Mouse (Mus musculus) neural tube, embryonic 12.5 days (tissue): ENCODE data around the gene Sars2. TPM values are rescaled to one million over a fixed set of nuclear protein-coding genes. Genes with fewer than 3 reads are reported as not detected.

Source experiments
- ATAC-seq: fragments of 200-750 bp; cut with Nextera tagmentation; 2 replicates; pipeline ENCODE4 v1.8.0; 2017; ENCODE audit warnings: low read depth, mild to moderate bottlenecking, moderate TSS enrichment, moderate library complexity; ENCODE audit not compliant: low FRiP score
- H3K27ac ChIP-seq: fragments of 300-500 bp; sonication (generic); 2 replicates; pipeline ENCODE4 v1.5.1; 2016
- H3K27me3 ChIP-seq: fragments of 300-500 bp; sonication (generic); replicated peaks from 2 replicates; pipeline ENCODE4 v1.6.1; 2016; ENCODE audit warnings: mild to moderate bottlenecking
- H3K36me3 ChIP-seq: fragments of 300-500 bp; sonication (generic); 2 replicates; pipeline ENCODE4 v1.6.1; 2016; ENCODE audit warnings: mild to moderate bottlenecking
- H3K4me1 ChIP-seq: fragments of 300-500 bp; sonication (generic); 2 replicates; pipeline ENCODE4 v1.6.1; 2016
- H3K4me2 ChIP-seq: fragments of 300-500 bp; sonication (generic); replicated peaks from 2 replicates; pipeline ENCODE4 v1.6.1; 2016; ENCODE audit warnings: mild to moderate bottlenecking
- H3K4me3 ChIP-seq: fragments of 300-500 bp; sonication (generic); 2 replicates; pipeline ENCODE4 v1.5.1; 2016
- H3K9ac ChIP-seq: fragments of 300-500 bp; sonication (generic); 2 replicates; pipeline ENCODE4 v1.6.1; 2016; ENCODE audit warnings: mild to moderate bottlenecking
- H3K9me3 ChIP-seq: fragments of 300-500 bp; sonication (generic); 2 replicates; pipeline ENCODE4 v1.6.1; 2016; ENCODE audit warnings: mild to moderate bottlenecking
- WGBS: fragments of 180-500 bp; shearing (Covaris S2); methylation state at CpG from one replicate; pipeline ENCODE4 v1.1.7; 2016; 5-methylcytosine and 5-hydroxymethylcytosine counted together
- polyA plus RNA-seq: library from polyadenylated mRNA; unstranded; fragments of >200 nt; fragmentation: Nextera tagmentation; extraction: Ambion mirVana; gene quantifications from 2 replicates; pipeline ENCODE4 v1.2.1, GENCODE M21; 2016

Sars2 gene
- polyA plus RNA-seq, 1 experiment from 2014 or later: 32.0 TPM

DNA sequence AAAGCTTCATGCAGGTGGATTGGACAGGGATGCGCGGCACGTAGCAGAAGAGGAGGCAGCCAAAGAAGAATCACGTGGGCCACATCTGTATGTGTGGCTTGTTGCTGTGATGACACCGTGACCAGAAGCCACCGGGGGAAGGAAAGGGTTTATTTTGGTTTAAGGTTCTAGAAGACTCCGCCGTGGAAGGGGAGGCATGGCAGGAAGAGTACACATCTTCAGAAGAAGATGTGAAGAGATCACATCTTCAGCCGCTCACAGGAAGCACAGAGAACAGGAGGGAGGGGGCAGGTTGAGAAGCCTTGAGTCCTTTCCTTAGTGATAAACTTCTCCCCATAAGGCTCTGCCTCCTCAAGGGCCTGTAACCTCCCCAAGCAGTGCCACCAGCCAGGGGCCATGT lies 58.2 kb downstream of the Sars2 start:
- no peak for ATAC-seq
- Histone ChIP-seq H3K27ac (no peak overlapping the region), H3K4me2 (no peak overlapping the region), H3K9ac (no peak overlapping the region), H3K4me3 (no peak overlapping the region), H3K36me3 (no peaks in the 10 kb centered on the region), H3K4me1 (peaks cover 22% of the 10 kb centered on the region), H3K27me3 (no peaks in the 10 kb centered on the region), H3K9me3 (no peaks in the 10 kb centered on the region)
- 96% methylated on average over 9 of the region's 9 CpGs for WGBS

GRCm38 (mm10) chr7:28801451-28801850 lies 59.7 kb downstream of the Sars2 start:
- Histone ChIP-seq H3K4me1 (peaks cover 20% of the 10 kb centered on the region), H3K9me3 (no peaks in the 10 kb centered on the region), H3K27ac (no peak overlapping the region), H3K4me2 (no peak overlapping the region), H3K27me3 (no peaks in the 10 kb centered on the region), H3K36me3 (no peaks in the 10 kb centered on the region), H3K9ac (no peak overlapping the region), H3K4me3 (no peak overlapping the region)
- 77% methylated on average over 3 of the region's 3 CpGs for WGBS
- ATAC-seq: no peak

DNA sequence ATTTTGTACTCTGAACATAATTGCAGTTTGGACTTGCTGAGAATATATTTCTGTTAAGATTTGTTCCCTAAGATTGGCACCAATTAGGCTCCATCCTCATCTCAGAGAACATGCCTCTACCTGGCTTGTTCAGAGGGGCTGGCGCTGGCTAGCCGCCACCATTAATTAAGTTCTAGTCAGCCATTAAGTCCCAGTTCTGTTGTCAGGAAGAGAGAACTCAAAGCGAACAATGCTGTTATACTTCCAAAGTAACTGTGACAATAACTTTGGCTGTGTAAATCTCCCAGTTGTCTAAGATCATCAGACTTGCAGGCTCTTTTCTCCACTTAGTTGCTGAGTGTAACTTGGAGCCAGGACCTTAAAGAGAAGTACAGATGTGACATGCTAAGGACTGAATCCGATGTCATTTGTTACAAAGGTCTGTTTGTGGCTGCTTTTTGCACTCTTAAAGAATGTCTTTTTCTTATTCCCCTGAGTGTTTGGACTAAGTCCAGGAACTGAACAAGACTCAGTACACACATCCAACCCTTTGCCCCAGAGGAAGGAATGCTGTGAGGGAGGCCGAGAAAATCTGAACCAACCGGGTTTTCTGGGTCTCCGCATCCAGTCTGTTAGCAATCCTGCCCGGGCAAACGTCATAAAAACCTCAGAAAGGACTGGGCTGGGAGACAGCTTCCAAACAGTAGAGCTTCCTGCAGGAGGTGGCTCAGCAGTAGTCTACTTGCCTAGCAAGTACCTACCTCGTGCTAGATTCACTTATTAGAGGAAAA lies 60.3 kb downstream of the Sars2 start:
- WGBS: 19% methylated on average over 10 of the region's 10 CpGs
- H3K4me2 ChIP-seq: peak overlapping the region; percentile 4; the same call in 1 of the 2 replicates
- H3K36me3 ChIP-seq: no peaks in the 10 kb centered on the region
- no peak overlapping the region for H3K9ac ChIP-seq
- H3K4me3 ChIP-seq: no peak overlapping the region
- no peak for ATAC-seq
- H3K27ac ChIP-seq: no peak overlapping the region
- peaks cover 14% of the 10 kb centered on the region for H3K4me1 ChIP-seq
- H3K9me3 ChIP-seq: no peaks in the 10 kb centered on the region
- H3K27me3 ChIP-seq: no peaks in the 10 kb centered on the region

DNA sequence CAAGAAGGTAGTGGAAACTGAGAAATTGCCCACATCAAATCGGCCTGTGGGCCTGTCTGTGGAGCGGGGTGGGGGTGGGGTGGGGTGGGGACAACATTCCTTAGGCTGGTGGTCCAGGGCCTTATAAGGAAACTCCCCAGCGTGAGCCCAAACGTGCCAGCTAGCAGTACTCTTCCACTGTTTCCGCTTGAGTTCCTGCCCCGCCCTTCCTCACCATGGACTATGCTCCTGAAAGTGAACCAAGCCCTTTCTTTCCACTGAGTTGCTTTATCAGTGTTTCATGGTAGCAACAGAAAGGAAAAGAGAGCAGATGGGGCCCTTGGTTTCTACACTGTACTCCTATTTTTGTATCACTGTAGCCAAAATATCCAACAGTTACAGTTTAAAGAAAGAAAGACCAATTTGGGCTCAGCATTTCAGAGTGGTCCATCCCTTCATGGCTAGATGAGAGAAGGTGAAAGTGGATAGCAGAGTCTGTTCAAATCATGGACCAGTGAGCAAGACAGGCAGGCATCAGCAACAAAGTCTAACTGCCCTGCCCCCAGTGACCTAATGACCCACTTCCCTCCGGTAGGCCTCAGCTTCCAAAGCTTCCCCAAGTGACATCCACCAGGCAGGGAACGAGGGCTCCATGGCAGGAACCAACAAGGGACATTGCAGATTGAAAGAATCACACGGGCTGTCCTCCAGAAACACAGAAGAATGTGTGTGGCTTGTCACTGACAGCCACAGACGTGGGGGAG lies 61.2 kb downstream of the Sars2 start:
- peaks cover 19% of the 10 kb centered on the region for H3K4me1 ChIP-seq
- H3K27ac ChIP-seq: no peak overlapping the region
- H3K4me2 ChIP-seq: peak overlapping the region; percentile 4; the same call in 1 of the 2 replicates
- 7% methylated on average over 10 of the region's 10 CpGs for WGBS
- no peak for ATAC-seq
- H3K36me3 ChIP-seq: no peaks in the 10 kb centered on the region
- H3K9ac ChIP-seq: no peak overlapping the region
- no peaks in the 10 kb centered on the region for H3K27me3 ChIP-seq
- no peaks in the 10 kb centered on the region for H3K9me3 ChIP-seq
- H3K4me3 ChIP-seq: no peak overlapping the region

Other genes starting within 250 kb of the Sars2 start
- gene Ifnl2, start 231.5 kb upstream of the Sars2 start, polyA plus RNA-seq: not detected in 2 replicates
- not detected in 2 replicates for gene Ifnl3, start 219.2 kb upstream of the Sars2 start, polyA plus RNA-seq
- not detected in 2 replicates for gene Sycn, start 201.1 kb upstream of the Sars2 start, polyA plus RNA-seq
- gene Nccrp1, start 194.7 kb upstream of the Sars2 start, polyA plus RNA-seq: not detected in 2 replicates
- gene Samd4b, start 143.8 kb upstream of the Sars2 start, polyA plus RNA-seq: 33.1 and 35.0 TPM in 2 replicates
- 29.3 and 31.7 TPM in 2 replicates for gene Pak4, start 143.8 kb upstream of the Sars2 start, polyA plus RNA-seq
- gene Acp7, start 110.7 kb upstream of the Sars2 start, polyA plus RNA-seq: not detected in 2 replicates
- 4.7 and 6.1 TPM in 2 replicates for gene Fbxo27, start 49.1 kb upstream of the Sars2 start, polyA plus RNA-seq
- gene Fbxo17, start 25.2 kb upstream of the Sars2 start, polyA plus RNA-seq: 7.6 and 9.3 TPM in 2 replicates
- gene Mrps12, start 172 bp upstream of the Sars2 start, polyA plus RNA-seq: 123 and 127 TPM in 2 replicates
- 9.7 and 10.4 TPM in 2 replicates for gene Ccer2, start 14.2 kb downstream of the Sars2 start, polyA plus RNA-seq
- 86.4 and 89.1 TPM in 2 replicates for gene Sirt2, start 24.7 kb downstream of the Sars2 start, polyA plus RNA-seq
- gene Nfkbib, start 25.5 kb downstream of the Sars2 start, polyA plus RNA-seq: 51.5 and 52.4 TPM in 2 replicates
- gene Rinl, start 47.0 kb downstream of the Sars2 start, polyA plus RNA-seq: 2.8 TPM in 2 replicates
- 264 and 338 TPM in 2 replicates for gene Hnrnpl, start 66.5 kb downstream of the Sars2 start, polyA plus RNA-seq
- 82.2 and 89.2 TPM in 2 replicates for gene Ech1, start 83.2 kb downstream of the Sars2 start, polyA plus RNA-seq
- gene Lgals4, start 91.9 kb downstream of the Sars2 start, polyA plus RNA-seq: 4.6 and 4.9 TPM in 2 replicates
- 2.1 and 3.0 TPM in 2 replicates for gene Lgals7, start 121.9 kb downstream of the Sars2 start, polyA plus RNA-seq
- 0.28 and 0.57 TPM in 2 replicates for gene Capn12, start 139.4 kb downstream of the Sars2 start, polyA plus RNA-seq
- gene Actn4, start 220.3 kb downstream of the Sars2 start, polyA plus RNA-seq: 186 and 192 TPM in 2 replicates
- gene Eif3k, start 239.9 kb downstream of the Sars2 start, polyA plus RNA-seq: 327 and 336 TPM in 2 replicates
- 5.5 and 6.2 TPM in 2 replicates for gene Map4k1, start 240.1 kb downstream of the Sars2 start, polyA plus RNA-seq